Mouse (Mus musculus) CD4-positive naive resting alpha-beta T cell, adult 76 days (primary cell): ENCODE results near the gene Heatr3. TPM values are rescaled to one million over a fixed set of nuclear protein-coding genes. Genes with fewer than 3 reads are reported as not detected.

Source experiments
- total RNA-seq: library from RNA; stranded (reverse); gene quantifications from one replicate; pipeline ENCODE4 v1.2.4, GENCODE M21; 2023

The Heatr3 gene
- total RNA-seq, result 27.9 TPM

DNA sequence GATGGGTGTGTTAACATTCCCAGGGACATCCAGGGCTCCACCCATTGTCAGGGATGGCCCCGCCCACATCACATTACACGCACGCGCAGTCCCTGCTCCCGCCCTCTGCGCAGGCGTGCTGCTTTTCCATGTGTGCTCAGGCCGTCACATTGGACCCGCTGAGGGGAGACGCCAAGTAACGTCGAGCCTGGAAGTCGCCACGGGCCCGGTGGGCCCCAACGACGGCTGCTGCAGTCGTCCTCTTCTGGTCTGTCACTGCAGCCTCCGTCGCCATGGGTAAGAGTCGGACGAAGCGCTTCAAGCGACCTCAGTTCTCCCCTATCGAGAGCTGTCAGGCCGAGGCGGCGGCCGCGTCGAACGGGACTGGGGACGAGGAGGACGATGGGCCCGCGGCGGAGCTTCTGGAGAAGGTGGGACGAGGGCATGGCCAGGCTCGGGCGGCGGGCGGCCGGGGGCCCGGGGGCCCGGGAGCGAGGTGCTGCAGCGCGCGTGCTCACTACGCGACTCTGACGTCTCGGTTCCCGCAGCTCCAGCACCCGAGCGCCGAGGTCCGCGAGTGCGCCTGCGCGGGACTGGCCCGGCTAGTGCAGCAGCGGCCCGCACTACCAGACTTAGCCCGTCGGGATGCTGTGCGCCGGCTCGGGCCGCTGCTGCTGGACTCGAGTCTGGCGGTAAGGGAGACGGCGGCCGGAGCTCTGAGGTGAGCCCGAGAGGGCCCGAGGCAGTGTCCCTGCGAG is at the start of gene Heatr3:
Gene Heatr3, plus strand, starts transcription at position 108 of the 737 bp plus-strand sequence.

DNA sequence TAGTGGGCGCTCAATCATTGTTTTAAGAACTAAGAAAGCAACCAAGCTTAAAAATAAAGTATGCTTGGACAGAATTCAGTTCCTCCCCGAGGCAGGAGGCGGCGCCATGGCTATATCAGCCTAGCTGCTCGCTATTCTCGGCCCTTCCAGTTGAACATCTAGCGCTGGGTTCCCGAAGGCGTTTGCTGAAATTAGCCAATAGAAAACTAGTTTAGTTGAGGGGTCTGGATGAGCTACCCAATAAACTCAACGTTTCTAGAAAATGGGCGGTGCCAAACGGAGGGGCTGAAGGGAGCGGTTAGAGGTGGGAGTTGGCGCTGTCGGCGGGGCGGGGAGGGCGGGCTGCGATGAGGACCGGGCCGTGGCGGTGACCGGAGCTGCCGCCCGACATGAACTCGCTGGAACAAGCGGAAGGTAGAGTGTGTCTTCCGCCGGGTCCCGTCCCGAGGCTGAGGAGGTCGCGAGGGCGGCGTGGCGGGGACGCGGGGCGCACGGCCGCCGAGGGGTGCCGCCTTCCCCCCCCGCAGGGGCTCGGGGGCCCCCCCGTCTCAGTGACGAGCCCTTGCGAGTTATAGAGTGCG is 19.1 kb upstream of the Heatr3 start, which contains the start of gene Cnep1r1:
Gene Cnep1r1, plus strand, starts transcription at position 314 of the 581 bp plus-strand sequence.

DNA sequence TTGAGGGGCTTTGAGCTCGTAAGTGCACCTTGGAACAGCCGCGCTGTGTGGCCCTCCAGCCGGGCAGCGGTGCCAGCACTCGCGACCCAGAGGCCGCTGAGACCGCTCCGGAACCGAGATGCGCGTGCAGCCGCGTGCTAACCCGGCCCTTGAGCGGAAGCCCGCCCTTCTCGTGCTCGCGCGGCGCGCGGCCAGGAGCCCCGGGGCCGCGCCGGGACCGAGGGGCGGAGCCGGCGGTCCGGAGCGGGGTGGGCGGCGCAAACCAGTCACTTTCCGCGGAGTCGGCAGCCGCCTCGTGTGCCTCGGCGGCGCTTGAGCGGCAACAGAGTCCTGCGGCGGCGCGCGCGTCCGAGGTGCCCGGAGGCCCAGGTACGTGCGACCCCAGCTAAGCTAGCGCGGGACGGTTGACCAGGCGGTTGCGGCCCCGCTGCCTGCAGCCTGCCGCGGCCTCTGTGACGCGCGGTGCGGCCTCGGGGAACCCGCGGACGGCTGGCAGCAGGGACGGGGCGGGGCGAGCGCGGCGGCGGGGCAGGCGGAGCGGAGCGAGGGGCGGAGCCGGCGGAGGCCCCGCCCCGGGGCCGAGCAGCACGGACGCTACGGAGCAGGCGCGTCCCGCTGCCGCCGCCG is 61.4 kb downstream of the Heatr3 start, which contains the start of gene Tent4b:
Gene Tent4b, plus strand, starts transcription at position 269 of the 627 bp plus-strand sequence.

Other genes starting within 250 kb of the Heatr3 start
- gene Zfp423, start 178.3 kb upstream of the Heatr3 start, total RNA-seq, result not detected
- gene Cnep1r1, start 19.1 kb upstream of the Heatr3 start, total RNA-seq, result 20.0 TPM
- gene Tent4b, start 61.4 kb downstream of the Heatr3 start, total RNA-seq, result 68.2 TPM
- 145 TPM for gene Adcy7, start 134.5 kb downstream of the Heatr3 start, total RNA-seq
- gene Brd7, start 224.3 kb downstream of the Heatr3 start, total RNA-seq, result 59.6 TPM